Mouse (Mus musculus): Measurements from ENCODE around the gene Zfp616.

The Zfp616 gene

GRCm38 (mm10) chr11:74069655-74070054 lies at the start of gene Zfp616:
Gene Zfp616, plus strand, starts transcription at chr11:74069955.
- no peak for DNase-seq

GRCm38 (mm10) chr11:74051347-74051746 lies 18.4 kb upstream of the Zfp616 start:
- no peak for DNase-seq

GRCm38 (mm10) chr11:74056451-74056850 lies 13.3 kb upstream of the Zfp616 start, which contains the start of the genes Olfr139 and Olfr399:
Gene Olfr139, minus strand, starts transcription at chr11:74056551.
Gene Olfr399, minus strand, starts transcription at chr11:74056615.
- DNase-seq = no peak

DNA sequence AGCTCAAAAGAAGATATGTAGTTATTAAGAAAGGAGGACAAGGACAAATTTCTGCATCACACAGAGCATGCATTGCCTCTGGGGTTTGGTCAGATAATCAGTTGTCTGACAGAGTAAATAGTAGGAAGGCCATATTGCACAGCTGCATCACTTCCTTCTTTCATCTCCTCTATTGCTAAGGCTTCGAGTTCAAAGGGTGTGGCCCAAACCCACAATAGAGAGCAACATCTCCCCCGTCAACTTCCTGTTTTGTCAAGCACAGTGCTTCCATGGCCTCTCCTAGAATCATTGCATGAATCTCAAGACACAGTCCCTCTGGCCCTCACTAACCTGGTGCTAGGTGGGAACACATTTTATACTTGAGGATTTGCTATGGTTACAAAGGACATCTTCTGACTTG lies 31.0 kb downstream of the Zfp616 start:
- peak; percentile 24 for DNase-seq

- no peak for DNase-seq
These were observed 31.8 kb downstream of the Zfp616 start for GRCm38 (mm10) chr11:74101507-74101906.

DNA sequence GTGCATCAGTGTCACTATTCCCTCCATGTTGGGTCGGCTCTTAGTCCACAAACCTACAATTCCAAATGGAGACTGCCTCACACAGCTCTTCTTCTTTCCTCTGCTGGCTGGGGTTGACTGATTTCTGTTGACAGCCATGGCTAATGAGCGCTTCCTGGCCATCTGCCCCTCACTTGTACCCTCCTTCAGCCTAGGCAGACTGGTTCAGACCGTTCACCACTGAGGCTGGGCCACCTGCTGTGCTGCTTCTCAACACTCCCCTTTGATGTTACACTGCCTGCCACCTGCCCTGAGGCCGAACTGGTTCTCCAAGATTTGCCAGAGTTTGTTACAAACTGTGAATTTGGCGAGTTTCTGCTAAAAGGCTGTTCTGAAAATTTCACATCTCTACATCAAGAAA lies 35.3 kb downstream of the Zfp616 start:
- DNase-seq = no peak

DNA sequence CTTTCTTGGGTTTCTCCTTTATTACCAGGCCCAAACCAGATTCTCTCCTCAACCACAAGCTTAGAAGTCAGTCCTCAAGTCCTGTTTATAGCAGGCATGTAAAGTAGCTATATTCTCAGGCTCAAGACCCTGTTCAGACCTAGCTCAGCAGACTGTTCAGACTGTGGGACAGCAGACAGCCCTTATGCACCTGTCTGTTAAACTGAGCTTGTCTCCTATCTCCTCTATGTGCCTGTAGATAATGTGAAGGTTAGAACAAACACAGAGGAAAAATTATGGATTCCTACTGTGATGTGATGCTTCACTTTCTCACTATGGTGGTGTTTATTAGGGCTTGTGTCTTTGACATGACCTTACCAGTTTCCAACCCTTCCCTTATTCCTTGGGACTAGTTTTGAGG lies 43.7 kb downstream of the Zfp616 start, which contains the start of gene Olfr401:
Olfr401 (plus strand) TSS at position 301 of the 400 bp plus-strand sequence.
- DNase-seq = no peak

Data from lung, postnatal 36 days (tissue).